Mouse (Mus musculus): ENCODE measurements around the gene Cdkal1.

- no peak for TF ChIP-seq POLR2A (IDR thresholded peaks at IDR 0.05; ENCODE audit: low read depth, low read length)
- no peak for TF ChIP-seq CTCF (IDR thresholded peaks at IDR 0.05; ENCODE audit: extremely low read depth, insufficient read depth, insufficient read length, insufficient replicate concordance)
These were observed 35.4 kb downstream of the Cdkal1 start for GRCm38 (mm10) chr13:29819910-29820583.
